Mouse (Mus musculus) thymus, adult 2 months (tissue): ENCODE measurements around the gene March9.

Experiments
- CTCF ChIP-seq: fragments of 200-500 bp; IDR thresholded peaks from 2 replicates; pipeline ENCODE4 v1.5.1; 2012; ENCODE audit warnings: mild to moderate bottlenecking, control low read depth, low read length, moderate library complexity, borderline replicate concordance; ENCODE audit not compliant: control insufficient read depth, poor library complexity, insufficient read depth; ENCODE audit errors: extremely low read depth
- POLR2A ChIP-seq: fragments of 200-500 bp; IDR thresholded peaks from 2 replicates; pipeline ENCODE4 v1.6.1; 2012; ENCODE audit warnings: mild to moderate bottlenecking, low read length, control low read depth, moderate library complexity; ENCODE audit not compliant: control insufficient read depth, poor library complexity, insufficient read depth; ENCODE audit errors: extremely low read depth

DNA sequence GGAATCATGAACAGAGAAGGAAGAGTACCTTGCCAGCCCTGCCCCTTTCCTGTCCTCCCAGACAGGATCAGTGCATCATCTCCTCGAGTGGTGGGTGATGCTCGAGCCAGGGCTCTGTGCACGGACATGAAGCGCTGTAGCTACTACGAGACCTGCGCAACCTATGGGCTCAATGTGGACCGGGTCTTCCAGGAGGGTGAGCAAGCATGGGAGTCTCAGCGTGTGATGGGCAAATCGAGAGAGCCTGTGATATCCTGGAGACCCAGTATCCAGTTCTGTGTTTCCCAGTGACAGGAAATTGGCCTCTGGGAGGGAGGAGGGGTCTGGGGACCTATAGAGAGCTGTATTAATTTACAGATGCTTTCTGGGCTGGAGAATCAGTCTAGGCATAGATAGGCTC is 25.1 kb upstream of the March9 start:
- TF ChIP-seq CTCF = no peak
- no peak for TF ChIP-seq POLR2A
